ENCODE assay signal across 8 mouse cellular contexts in the genomic region with DNA sequence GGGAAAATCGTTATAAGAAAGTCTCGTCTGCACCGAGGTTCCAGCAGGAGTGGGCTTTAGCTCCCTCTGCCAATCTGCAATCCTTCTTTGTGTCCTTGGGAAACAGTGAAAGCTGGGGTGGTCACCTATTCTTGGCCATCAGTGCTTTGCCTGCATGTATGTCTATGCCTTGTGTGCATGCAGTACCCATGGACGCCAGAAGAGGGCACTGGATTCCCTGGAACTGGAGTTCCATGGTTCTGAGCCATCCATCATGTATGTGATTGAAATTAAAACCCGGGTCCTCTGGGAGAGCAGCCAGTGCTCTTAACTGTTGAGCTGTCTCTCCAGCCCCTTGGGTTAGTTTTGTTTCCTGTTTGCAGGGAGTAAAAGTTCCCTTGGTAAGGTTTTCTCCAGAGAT.
DNase-seq lines count a peak whose midpoint lies in the region; ATAC-seq and TF ChIP-seq lines count a peak whose summit lies in the region.
"Had no signal": no experiment of that assay in that cellular context is flagged by ENCODE, and none has a peak within 500 bp of the region (broad histone marks: within the 10 kb centered on the region; RNA-seq: fewer than 3 reads in every experiment).

No protein-coding gene starts in this region.

- dilution Hi-C loops in CH12.LX (cut with MboI; ENCODE audit: extremely low pct_ligation_motif_present, extremely low pct_unique_long_range_greater_than_20kb, low sequenced_read_pairs): no loop called here

- H3K4me2 ChIP-seq in CH12.LX (ENCODE audit: insufficient read depth, low read depth, poor library complexity, severe bottlenecking): no peak overlapping the region
- H3K4me2 ChIP-seq in liver, postnatal 0 days (ENCODE audit: low read depth, low read length): no peak overlapping the region

- no peak for ATAC-seq in liver, postnatal 0 days
- ATAC-seq in activated CD4-positive, CD25-positive, alpha-beta regulatory T cell, adult 4 months: no peak

- no peak for TF ChIP-seq EP300 in CH12.LX (IDR thresholded peaks at IDR 0.05; ENCODE audit: low read length)
- TF ChIP-seq EP300 in liver, postnatal 0 days (IDR thresholded peaks at IDR 0.05; ENCODE audit: low read depth): no peak

- WGBS in liver, postnatal 0 days (ENCODE audit: insufficient replicate concordance): 68% methylated on average over 5 of the region's 5 CpGs

- TF ChIP-seq RAD21 in CH12.LX (IDR thresholded peaks at IDR 0.05; ENCODE audit: low read depth, low read length): peak; percentile 67

- no peaks in the 10 kb centered on the region for H3K4me1 ChIP-seq in CH12.LX (ENCODE audit: control insufficient read depth in 1 of 2, insufficient read depth in 2 of 2)
- no peaks in the 10 kb centered on the region for H3K4me1 ChIP-seq in liver, postnatal 0 days (ENCODE audit: insufficient read depth)

- H3K27ac ChIP-seq in layer of hippocampus, adult 2 months: no peak overlapping the region
- H3K27ac ChIP-seq in CH12.LX (ENCODE audit: insufficient read depth, low read depth): no peak overlapping the region
- H3K27ac ChIP-seq in liver, postnatal 0 days (ENCODE audit: low read depth): no peak overlapping the region

- in situ Hi-C loops in CH12.LX (cut with MboI; ENCODE audit: low pct_ligation_motif_present, low pct_unique_long_range_greater_than_20kb, low sequenced_read_pairs): no loop called here

- peaks cover 58% of the 10 kb centered on the region for H3K27me3 ChIP-seq in CH12.LX (replicated peaks)
- H3K27me3 ChIP-seq in liver, postnatal 0 days (ENCODE audit: insufficient read depth, low read length): no peaks in the 10 kb centered on the region

- H3K36me3 ChIP-seq in CH12.LX (replicated peaks in 1 of 2; ENCODE audit: control insufficient read depth in 1 of 2, insufficient read depth in 1 of 2, low read length in 1 of 2): no peaks in the 10 kb centered on the region
- H3K36me3 ChIP-seq in liver, postnatal 0 days (replicated peaks; ENCODE audit: insufficient read depth, low read length): no peaks in the 10 kb centered on the region

- no peaks in the 10 kb centered on the region for H3K79me2 ChIP-seq in CH12.LX (replicated peaks; ENCODE audit: control insufficient read depth, extremely low read depth, insufficient read depth, poor library complexity, severe bottlenecking)

- H3K9ac ChIP-seq in CH12.LX (ENCODE audit: insufficient read depth, low read depth): no peak overlapping the region
- H3K9ac ChIP-seq in liver, postnatal 0 days (replicated peaks): no peak overlapping the region

- no peak overlapping the region for H3K4me3 ChIP-seq in layer of hippocampus, adult 2 months
- no peak overlapping the region for H3K4me3 ChIP-seq in CH12.LX (replicated peaks in 1 of 3; ENCODE audit: low read depth in 2 of 3, low read length in 2 of 3, poor library complexity in 1 of 3)
- H3K4me3 ChIP-seq in liver, postnatal 0 days (ENCODE audit: low read depth, low read length): no peak overlapping the region

- DNase-seq in layer of hippocampus, adult 2 months (ENCODE audit: low spot score in 2 of 2): no peak
- DNase-seq in layer of hippocampus, adult 8-10 months (ENCODE audit: low spot score in 2 of 2): no peak
- peak; percentile 46 for DNase-seq in CH12.LX (ENCODE audit: extremely low read depth)
- DNase-seq in NIH3T3 (ENCODE audit: low read depth): peak; percentile 41
- DNase-seq in liver, postnatal 0 days: peak; percentile 39
- no peak for DNase-seq in left cerebral cortex, adult 11 months (ENCODE audit: low spot score)
- DNase-seq: cerebellum, postnatal 36 days had no signal

- H3K9me3 ChIP-seq in CH12.LX (replicated peaks; ENCODE audit: low read length): peaks cover 7% of the 10 kb centered on the region
- no peaks in the 10 kb centered on the region for H3K9me3 ChIP-seq in liver, postnatal 0 days (ENCODE audit: low read length)

- no peak for TF ChIP-seq POLR2A in CH12.LX (IDR thresholded peaks at IDR 0.05; ENCODE audit: low read depth, low read length)

- TF ChIP-seq CTCF in layer of hippocampus, adult 2 months (conservative IDR thresholded peaks at IDR 0.05): peak; percentile 72
- TF ChIP-seq CTCF in CH12.LX (conservative IDR thresholded peaks at IDR 0.05 in 1 of 2, IDR thresholded peaks at IDR 0.05 in 1 of 2; ENCODE audit: low read depth in 2 of 2, low read length in 2 of 2): peak; percentile 67 to 87
- peak; percentile 63 for TF ChIP-seq CTCF in liver, postnatal 0 days (IDR thresholded peaks at IDR 0.05; ENCODE audit: low read depth)

TF ChIP-seq in CH12.LX, 34 proteins besides CTCF, POLR2A, EP300 and RAD21:
- TF ChIP-seq KAT2A (IDR thresholded peaks at IDR 0.05; ENCODE audit: insufficient replicate concordance, low read length) (no peak), SMC3 (IDR thresholded peaks at IDR 0.05; ENCODE audit: low read depth, low read length) (peak; percentile 44)
TF ChIP-seq in CH12.LX: peak in this region for 1.

Comparison
In these comparisons a context has a peak if more than half of its experiments do, and no peak if none do; other contexts are left out.
1. DNase-seq: peak in CH12.LX (single experiment), NIH3T3 (single experiment) and liver, postnatal 0 days (single experiment); none in layer of hippocampus, adult 2 months (0 of 2), layer of hippocampus, adult 8-10 months (0 of 2) and left cerebral cortex, adult 11 months (single experiment).
2. Peak in every context shown above with its lines, with median percentiles within 50 percentile points of each other: CTCF ChIP-seq.